Mouse (Mus musculus) ES-Bruce4 (cell line): ENCODE results near the gene Plcb4. TPM values are rescaled to one million over a fixed set of nuclear protein-coding genes. Genes with fewer than 3 reads are reported as not detected.
"Not testable (repeated sequence)": the region's sequence is repeated elsewhere in the genome, so short reads cannot be mapped to it uniquely, and the experiment has no call there.

ENCODE experiments used
- H3K27ac ChIP-seq: 2 replicates; pipeline ENCODE4 v1.5.1; 2012; ENCODE audit warnings: low read length, inconsistent platforms; ENCODE audit not compliant: insufficient read depth
- H3K27me3 ChIP-seq: 2 replicates; pipeline ENCODE4 v1.6.1; 2012; ENCODE audit warnings: mild to moderate bottlenecking, low read length, inconsistent platforms; ENCODE audit not compliant: control insufficient read depth, poor library complexity, insufficient read depth, severe bottlenecking
- H3K36me3 ChIP-seq: 2 replicates; pipeline ENCODE4 v1.6.1; 2012; ENCODE audit warnings: inconsistent platforms, mild to moderate bottlenecking, low read length, moderate library complexity; ENCODE audit not compliant: control insufficient read depth, poor library complexity, insufficient read depth, severe bottlenecking
- H3K4me1 ChIP-seq: one replicate; pipeline ENCODE4 v1.8.1; 2011; ENCODE audit warnings: low read length; ENCODE audit not compliant: control insufficient read depth, insufficient read depth
- H3K4me3 ChIP-seq: 2 replicates; pipeline ENCODE4 v1.5.1; 2011; ENCODE audit warnings: low read depth, mild to moderate bottlenecking, low read length
- H3K9ac ChIP-seq: 2 replicates; pipeline ENCODE4 v1.6.1; 2012; ENCODE audit warnings: low read depth, mild to moderate bottlenecking, inconsistent platforms; ENCODE audit not compliant: poor library complexity, severe bottlenecking
- H3K9me3 ChIP-seq: replicated peaks from 2 replicates; pipeline ENCODE4 v1.6.1; 2012; ENCODE audit warnings: mild to moderate bottlenecking, low read length, inconsistent platforms; ENCODE audit not compliant: control insufficient read depth, poor library complexity, insufficient read depth, severe bottlenecking
- CTCF ChIP-seq: IDR thresholded peaks from one replicate; pipeline ENCODE4 v1.8.1; 2011; ENCODE audit warnings: low read depth, low read length
- EP300 ChIP-seq: IDR thresholded peaks from 2 replicates; pipeline ENCODE4 v1.6.1; 2011; ENCODE audit warnings: low read depth, low read length; ENCODE audit not compliant: insufficient read depth
- POLR2A ChIP-seq: IDR thresholded peaks from one replicate; pipeline ENCODE4 v1.8.1; 2011; ENCODE audit warnings: low read length; ENCODE audit not compliant: insufficient read depth
- polyA plus RNA-seq: library from polyadenylated mRNA; stranded (reverse); fragments of >200 nt; gene quantifications from 2 replicates; pipeline ENCODE4 v1.2.4, GENCODE M21; 2011; ENCODE audit warnings: low read depth; ENCODE audit not compliant: missing spikeins, insufficient read depth, insufficient read length

The Plcb4 gene
- polyA plus RNA-seq, 1 experiment: 19.3 TPM

DNA sequence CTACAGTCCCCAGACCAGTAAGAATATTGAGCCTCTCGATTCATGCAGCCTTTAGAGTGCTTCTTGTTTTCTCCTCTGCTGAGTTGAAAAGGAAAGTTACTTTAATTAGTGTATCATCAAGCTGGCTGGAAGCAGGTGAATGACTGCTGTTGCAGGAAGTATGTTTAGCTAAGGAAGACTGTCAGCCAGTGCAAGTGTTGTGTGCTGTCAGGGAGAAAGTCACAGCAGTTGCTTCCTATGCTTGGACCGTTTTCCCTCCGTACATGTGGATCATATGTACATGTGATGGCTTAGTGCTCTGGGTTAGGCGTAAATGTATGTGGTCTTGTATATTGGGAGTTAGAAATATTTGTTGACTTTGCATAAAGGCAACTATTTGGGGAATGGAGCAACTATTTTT lies 69.1 kb downstream of the Plcb4 start:
- Histone ChIP-seq H3K4me1 (peaks cover 5% of the 10 kb centered on the region), H3K9me3 (no peaks in the 10 kb centered on the region), H3K27me3 (no peaks in the 10 kb centered on the region), H3K36me3 (no peaks in the 10 kb centered on the region), H3K4me3 (no peak overlapping the region), H3K27ac (no peak overlapping the region), H3K9ac (no peak overlapping the region)
- TF ChIP-seq EP300: no peak
- TF ChIP-seq POLR2A: no peak
- no peak for TF ChIP-seq CTCF

DNA sequence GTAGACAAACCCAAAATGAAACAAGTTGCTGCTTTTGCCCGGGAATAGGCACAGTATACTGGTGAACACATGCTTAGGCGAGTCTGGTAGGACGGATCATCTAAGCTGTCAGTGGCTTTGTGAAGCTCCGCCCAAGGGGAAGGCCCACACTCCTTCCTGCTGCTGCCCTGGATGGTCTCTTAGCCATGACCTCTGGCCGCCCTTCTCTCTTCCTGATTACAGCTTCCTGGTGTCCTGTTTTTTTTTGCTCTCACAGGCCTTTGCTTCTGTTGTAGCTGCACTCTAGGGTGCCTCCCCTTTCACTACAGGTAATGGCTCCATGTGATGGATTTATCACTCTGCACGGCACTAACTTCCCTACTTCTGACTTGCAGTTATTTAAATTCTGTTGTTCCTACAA lies 72.8 kb downstream of the Plcb4 start:
- Histone ChIP-seq H3K27ac (peak overlapping the region; percentile 32; the same call in 1 of the 2 replicates), H3K4me3 (no peak overlapping the region)

DNA sequence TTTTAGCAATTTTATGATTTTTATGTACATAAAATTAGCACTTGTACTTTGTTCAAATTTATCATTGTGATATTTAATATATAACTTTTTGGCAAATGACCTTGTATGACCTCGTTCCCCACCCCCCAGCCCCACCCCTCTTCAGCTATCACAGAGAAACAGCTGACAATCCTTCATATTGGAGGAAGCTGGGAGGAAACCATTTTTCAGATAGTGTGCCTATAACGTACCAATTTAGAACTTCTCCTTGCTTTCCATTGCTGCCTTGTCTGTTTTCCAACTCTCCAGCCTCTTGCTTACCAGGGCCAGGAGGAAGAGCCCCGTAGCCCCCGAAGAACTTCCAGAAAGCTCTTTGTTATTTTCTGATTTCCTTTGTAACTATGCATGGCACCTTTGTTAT lies 73.8 kb downstream of the Plcb4 start:
- H3K36me3 ChIP-seq: no peaks in the 10 kb centered on the region
- no peaks in the 10 kb centered on the region for H3K27me3 ChIP-seq
- no peak overlapping the region for H3K9ac ChIP-seq
- H3K4me1 ChIP-seq: peaks cover 7% of the 10 kb centered on the region
- H3K4me3 ChIP-seq: no peak overlapping the region
- H3K9me3 ChIP-seq: no peaks in the 10 kb centered on the region
- H3K27ac ChIP-seq: no peak overlapping the region
- TF ChIP-seq EP300 (no peak), CTCF (no peak), POLR2A (no peak)

More for the DNA sequence above, 72.8 kb downstream of the Plcb4 start:
- TF ChIP-seq CTCF: no peak
- TF ChIP-seq EP300: no peak
- TF ChIP-seq POLR2A: no peak
- no peaks in the 10 kb centered on the region for H3K27me3 ChIP-seq
- no peaks in the 10 kb centered on the region for H3K9me3 ChIP-seq
- H3K4me1 ChIP-seq: peaks cover 7% of the 10 kb centered on the region
- H3K36me3 ChIP-seq: no peaks in the 10 kb centered on the region
- H3K9ac ChIP-seq: no peak overlapping the region

DNA sequence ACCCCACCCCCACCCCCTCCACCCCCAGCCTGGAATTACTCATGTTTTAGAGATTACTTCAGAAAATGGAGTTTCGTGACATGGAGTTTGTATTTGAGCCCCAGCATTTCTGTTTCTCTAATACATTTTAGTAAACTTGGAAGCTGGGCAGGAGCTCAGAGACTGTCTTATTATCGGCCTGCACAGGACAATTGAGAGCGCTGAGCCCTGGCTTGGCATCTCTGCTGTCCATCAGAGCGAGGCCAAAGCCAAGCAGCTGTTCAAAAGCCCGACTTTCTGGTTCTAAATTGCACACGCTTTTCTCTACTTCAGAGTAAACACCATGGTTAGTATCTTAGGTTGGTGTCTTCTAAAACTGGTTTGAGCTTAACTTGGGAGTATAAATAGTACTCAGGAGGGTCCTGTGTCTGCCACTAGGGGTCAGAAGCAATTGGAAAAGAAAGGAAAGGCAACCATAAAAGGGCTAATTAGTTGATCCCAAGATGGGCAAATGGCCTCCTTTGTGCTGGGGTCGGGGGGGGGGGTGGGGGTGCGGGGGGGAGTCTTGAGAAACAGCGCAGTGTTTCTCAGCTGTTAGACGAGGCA lies 75.2 kb downstream of the Plcb4 start:
- H3K27me3 ChIP-seq: no peaks in the 10 kb centered on the region
- H3K4me1 ChIP-seq: peaks cover 7% of the 10 kb centered on the region
- H3K4me3 ChIP-seq: no peak overlapping the region
- H3K36me3 ChIP-seq: no peaks in the 10 kb centered on the region
- no peak overlapping the region for H3K9ac ChIP-seq
- no peak overlapping the region for H3K27ac ChIP-seq
- TF ChIP-seq CTCF (no peak), POLR2A (no peak), EP300 (no peak)
- H3K9me3 ChIP-seq: no peaks in the 10 kb centered on the region

DNA sequence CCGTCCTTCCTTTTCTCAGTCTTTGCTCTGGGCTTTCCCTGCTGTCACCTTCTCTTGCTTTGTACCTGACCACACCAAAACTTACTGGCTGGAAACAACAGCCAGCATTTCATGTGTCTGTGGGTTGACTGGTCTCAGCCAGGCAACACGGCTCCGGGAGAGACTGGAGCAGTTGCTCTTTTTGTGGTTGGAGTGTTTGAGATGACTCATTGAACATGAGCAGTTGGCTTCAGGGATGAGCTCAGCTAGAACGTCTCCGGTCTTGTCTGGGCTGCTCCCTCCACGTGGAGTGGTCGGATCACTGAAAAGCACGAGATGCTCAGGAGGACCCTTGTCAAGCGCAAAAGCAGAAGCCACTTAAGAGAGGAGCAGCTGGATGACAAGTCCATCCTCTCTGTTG lies 78.7 kb downstream of the Plcb4 start:
- Histone ChIP-seq H3K27me3 (no peaks in the 10 kb centered on the region), H3K9me3 (no peaks in the 10 kb centered on the region), H3K4me3 (no peak overlapping the region), H3K4me1 (peaks cover 2% of the 10 kb centered on the region), H3K9ac (no peak overlapping the region), H3K36me3 (no peaks in the 10 kb centered on the region), H3K27ac (no peak overlapping the region)
- no peak for TF ChIP-seq CTCF
- no peak for TF ChIP-seq POLR2A
- TF ChIP-seq EP300: no peak

DNA sequence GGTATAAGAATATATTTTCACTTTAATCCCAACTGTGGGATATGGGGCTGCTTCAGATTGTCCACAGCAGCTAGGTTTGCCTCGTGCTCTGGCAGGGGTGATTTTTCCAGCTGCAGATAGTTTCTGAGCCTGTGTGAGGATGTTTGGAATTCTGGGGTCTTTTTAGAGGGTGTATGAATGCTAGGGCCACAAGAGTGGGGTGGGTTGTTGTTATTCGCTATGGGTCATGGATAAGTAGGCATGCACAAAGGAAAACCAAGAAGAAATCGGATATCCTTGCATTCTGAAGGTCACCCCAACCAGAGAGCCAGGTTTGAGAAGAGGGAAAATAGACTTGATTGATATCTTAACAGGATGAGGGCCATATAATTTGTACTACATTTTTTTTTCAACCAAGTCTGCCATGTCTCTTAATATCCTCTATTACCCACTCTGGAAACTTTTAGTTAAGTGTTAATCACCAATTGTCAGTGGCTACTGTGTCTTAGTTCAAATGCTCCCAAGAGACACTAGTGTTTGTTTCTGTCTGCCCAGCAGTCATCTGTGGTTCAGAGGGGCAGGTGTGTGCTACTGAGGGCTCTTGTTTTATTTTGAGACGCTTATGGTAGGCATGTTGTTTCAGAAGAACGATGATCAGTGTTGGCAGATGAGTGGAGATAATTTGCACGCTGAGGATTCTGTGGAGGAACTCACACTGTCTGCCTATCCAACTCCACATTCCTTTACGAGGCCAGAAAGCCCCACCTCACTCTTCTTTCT lies 79.4 kb downstream of the Plcb4 start:
- H3K4me3 ChIP-seq, H3K4me1 ChIP-seq, H3K27me3 ChIP-seq, H3K27ac ChIP-seq, H3K9ac ChIP-seq, H3K36me3 ChIP-seq, H3K9me3 ChIP-seq: not testable (repeated sequence)
